Mouse (Mus musculus): ENCODE measurements around the gene Klf16.

Klf16 gene

DNA sequence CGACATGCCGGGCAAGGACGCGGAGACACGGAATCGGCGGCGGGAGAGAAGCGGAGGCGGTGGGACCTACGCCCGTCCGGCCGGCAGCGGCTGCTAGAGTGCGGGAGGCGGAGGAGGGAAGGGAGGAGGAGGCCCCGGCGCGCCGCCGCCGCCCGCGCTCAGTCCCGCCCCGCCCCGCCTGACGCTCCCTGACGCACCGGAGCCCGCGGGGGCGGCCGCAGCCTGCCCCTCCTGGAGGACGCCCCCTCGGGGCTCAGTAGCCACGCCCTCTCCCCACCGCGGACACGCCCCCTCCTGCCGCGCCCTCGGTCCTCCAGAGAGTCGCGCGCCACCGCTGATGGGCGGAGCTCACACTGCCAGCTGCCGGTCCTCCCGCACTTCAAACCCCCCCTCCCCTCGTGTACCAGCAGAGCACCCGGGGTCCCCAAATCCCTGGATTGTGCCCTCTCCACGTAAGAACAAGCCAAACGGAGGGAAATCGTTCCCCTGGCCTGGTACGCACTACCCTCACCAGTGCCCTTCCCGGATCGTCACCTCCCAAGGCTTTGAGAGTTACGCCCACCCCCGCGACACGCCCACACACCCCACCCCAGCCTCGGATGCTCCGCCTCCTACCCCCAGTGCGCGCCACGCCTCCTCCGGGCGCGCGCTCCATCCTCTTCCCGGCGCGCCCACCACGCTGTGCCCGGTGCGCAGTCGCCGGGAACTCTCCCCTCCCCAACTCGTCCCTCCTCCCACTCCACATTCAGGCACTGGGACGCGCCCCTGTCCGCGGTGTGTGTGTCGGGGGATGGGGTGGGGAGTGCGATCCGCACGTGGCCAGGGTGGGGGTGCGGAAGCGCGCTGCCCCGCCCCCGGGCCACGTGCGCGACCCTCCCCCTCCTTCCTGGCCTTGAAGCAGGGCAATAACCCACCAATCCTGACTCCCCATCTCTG is at the start of gene Klf16:
Klf16 (minus strand) TSS at position 127 of the 936 bp plus-strand sequence.
- peak; percentile 99 for DNase-seq (ENCODE audit: low spot score in 2 of 2)

- no peak for DNase-seq (ENCODE audit: low spot score in 2 of 2)
Measured at GRCm38 (mm10) chr10:80625764-80626163, 48.6 kb upstream of the Klf16 start.

DNA sequence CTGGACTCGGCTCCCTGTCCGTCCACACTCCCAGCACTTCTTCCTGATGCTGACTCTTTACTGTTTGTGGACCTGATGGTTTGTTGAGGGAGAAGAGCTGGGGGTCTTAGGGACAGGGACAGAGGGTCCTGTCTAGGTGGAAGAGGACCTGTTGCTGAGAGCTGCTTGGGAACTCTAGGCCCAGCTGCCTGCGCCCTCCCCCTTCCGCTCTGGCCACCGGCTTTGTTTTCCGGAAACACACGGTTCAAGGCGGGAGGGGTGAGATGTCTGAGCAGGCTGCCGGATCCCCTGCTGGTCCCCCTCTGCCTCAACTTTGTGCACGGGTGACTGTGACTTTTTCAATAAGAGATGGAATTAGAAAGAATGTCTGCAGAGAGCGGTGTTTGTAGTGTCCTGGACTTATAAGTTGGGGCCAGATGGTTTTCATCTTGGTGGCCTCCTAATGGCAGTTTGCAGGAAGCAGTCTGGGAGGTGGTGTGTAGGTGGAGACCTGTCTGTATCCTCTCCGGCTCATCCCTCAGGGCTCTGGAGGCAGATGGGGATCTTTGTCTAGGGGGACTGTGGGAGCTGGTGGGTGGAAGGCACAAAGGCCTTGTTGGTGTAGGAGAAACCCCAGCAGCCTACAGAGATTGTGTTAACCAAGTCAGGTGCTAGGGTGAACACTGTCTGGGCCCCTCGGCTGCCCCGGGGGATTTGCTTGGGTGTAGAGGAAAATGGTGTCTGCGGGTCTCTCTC is 46.5 kb upstream of the Klf16 start:
- DNase-seq (ENCODE audit: low spot score in 2 of 2) = peak; percentile 85 to 86

GRCm38 (mm10) chr10:80622661-80623456 is 45.7 kb upstream of the Klf16 start, which contains the start of gene Csnk1g2:
Gene Csnk1g2 (plus strand): TSS chr10:80622838.
- peak; percentile 62 to 77 for DNase-seq (ENCODE audit: low spot score in 2 of 2)

GRCm38 (mm10) chr10:80621940-80622660 is 45.0 kb upstream of the Klf16 start:
- DNase-seq (ENCODE audit: low spot score in 2 of 2) = peak; percentile 99 to 100

GRCm38 (mm10) chr10:80621690-80621939 is 44.5 kb upstream of the Klf16 start:
- no peak for DNase-seq (ENCODE audit: low spot score in 2 of 2)

DNA sequence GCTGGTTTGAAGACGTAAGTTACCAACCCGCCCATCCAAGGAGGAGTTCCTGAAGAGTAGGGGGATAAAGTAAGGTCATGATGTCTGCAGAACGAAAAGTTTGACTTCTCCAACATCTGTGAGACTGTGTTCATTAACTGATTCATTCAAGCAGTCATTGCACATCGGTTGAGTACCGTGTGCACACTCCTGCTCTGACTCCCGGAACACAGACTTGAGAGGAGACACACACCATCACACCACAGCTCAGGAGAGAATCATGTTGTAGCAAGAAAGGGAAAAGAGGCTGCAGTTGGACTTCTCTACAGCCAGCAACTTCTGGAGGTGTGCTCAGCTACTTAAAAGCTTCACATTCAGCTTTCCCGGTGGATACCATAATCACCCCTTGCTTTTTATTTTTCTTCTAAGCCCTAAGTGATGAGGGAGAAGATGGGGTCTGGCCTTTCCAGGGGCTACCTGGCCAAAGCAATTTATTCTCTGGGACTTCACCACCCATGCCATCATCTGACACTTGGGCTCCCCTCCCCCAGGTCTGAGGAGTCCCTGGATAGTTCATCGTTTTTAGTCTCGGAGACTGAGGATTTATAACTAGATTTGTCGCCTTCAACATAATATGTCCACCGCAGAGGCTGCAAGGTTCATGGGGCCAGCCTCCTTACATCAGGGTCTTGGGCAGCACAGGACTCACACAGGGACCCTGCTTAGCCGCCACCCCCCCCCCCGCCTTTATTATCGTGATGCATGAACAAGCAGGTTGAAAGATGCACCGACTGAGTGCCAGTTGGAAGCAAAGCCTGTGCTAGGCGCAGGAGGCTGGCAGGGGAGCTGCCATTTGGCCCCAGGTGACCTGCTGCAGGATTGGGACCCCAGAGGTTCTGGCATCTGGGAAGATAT is 43.9 kb upstream of the Klf16 start:
- DNase-seq (ENCODE audit: low spot score in 2 of 2) = peak; percentile 56 to 63

GRCm38 (mm10) chr10:80620365-80620764 is 43.2 kb upstream of the Klf16 start:
- no peak for DNase-seq (ENCODE audit: low spot score in 2 of 2)

DNA sequence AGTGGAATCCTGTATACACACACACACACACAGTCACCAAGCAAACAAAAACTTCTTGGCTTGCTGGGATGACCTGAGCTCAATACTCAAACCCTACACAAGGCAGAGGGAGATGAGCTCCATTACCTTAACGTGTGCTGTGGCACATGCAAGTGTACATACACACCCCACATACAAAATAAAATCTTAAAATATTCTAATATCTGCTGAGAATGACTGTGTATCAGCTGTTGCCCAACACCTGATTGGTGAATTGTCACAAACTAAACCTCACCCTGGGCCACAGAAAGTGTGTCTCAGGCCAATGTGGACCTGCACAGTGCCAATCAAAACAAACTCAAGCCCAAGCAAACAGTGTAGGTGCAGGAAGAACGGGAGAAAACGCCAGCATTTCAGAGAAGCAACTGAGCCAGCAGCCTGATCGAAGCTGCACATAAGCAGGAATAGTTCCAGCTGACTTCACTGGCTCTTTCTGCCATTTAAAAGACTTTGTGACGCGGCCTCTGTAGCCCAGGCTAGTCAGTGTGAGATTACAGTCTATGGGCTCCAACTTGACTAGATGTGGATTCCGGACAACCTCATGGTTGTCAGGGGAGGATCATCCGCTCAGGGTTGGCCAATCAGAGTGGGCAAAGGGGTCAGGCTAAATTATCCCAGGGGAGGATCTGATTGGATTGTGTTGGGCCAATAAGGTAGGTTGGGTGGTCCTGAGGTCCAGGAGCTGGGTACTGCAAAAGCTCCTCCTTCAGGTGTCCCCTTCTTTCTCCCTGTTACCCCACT is 42.5 kb upstream of the Klf16 start:
- DNase-seq (ENCODE audit: low spot score in 2 of 2) = no peak

DNA sequence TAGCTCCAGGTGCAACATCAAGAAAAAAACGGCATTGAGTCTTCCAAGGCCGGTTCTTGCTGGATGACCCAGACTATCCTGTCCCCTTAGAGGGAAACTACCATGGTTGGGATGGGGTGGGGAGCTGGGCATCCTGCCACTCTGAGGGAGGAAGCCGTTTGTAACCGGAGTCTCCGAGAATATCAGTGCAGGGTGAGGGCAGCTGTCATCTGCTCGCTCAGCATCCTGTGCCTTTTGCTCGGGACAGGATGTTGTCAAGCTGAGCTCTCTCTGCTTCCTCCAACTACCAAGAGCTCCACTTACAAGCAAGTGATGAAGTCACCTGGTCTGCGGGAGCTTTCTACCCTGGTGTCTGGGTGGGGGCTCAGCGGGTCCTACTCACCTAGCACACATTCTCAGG is 41.1 kb upstream of the Klf16 start:
- peak; percentile 72 to 75 for DNase-seq (ENCODE audit: low spot score in 2 of 2)

DNA sequence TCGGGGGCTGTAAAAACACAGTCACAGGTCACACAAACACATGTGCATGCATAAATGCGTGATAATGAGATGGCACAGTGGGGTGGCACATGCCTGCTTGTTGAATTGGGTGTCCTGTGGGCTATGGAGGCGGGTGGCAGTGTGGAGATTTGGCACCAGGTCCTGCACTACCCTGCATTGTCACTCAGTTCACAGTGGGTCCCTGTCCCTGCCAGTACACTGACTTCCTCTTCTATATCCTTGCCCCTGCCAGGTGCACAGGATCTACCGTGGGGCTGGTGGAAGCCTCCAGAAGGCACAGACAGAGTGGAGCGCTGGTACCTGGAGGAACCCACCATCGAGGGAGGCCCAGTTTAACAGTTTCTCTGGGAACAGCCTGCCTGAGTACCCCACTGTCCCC is 37.2 kb upstream of the Klf16 start:
- DNase-seq (ENCODE audit: low spot score in 2 of 2) = no peak

DNA sequence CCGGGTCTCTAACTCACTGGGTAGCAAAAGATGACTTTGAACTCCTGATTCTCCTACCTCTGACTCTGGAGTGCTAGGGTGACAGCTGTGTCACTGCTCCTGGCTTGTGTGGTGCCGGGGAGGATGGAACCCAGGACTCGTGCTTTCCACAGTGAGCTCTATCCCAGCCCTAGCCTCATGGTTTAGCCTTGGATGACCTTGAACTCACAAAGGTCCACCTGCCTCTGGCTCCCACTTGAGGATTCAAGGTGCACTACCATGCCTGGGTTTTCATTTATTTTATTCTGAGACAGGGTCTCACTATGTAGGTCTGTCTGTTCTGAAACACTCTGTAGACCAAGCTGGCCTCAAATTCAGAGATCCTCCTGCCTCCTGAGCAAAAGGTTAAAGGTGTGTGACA is 36.7 kb upstream of the Klf16 start:
- DNase-seq (ENCODE audit: low spot score in 2 of 2) = no peak

- peak; percentile 58 to 61 for DNase-seq (ENCODE audit: low spot score in 2 of 2)
Measured at GRCm38 (mm10) chr10:80611905-80612304, 34.8 kb upstream of the Klf16 start.

GRCm38 (mm10) chr10:80611024-80611423 is 33.9 kb upstream of the Klf16 start:
- DNase-seq (ENCODE audit: low spot score in 2 of 2) = peak; percentile 61

GRCm38 (mm10) chr10:80610116-80610785 is 33.1 kb upstream of the Klf16 start:
- peak in 1 of 2 experiments; percentile 45 for DNase-seq (ENCODE audit: low spot score in 2 of 2)

DNA sequence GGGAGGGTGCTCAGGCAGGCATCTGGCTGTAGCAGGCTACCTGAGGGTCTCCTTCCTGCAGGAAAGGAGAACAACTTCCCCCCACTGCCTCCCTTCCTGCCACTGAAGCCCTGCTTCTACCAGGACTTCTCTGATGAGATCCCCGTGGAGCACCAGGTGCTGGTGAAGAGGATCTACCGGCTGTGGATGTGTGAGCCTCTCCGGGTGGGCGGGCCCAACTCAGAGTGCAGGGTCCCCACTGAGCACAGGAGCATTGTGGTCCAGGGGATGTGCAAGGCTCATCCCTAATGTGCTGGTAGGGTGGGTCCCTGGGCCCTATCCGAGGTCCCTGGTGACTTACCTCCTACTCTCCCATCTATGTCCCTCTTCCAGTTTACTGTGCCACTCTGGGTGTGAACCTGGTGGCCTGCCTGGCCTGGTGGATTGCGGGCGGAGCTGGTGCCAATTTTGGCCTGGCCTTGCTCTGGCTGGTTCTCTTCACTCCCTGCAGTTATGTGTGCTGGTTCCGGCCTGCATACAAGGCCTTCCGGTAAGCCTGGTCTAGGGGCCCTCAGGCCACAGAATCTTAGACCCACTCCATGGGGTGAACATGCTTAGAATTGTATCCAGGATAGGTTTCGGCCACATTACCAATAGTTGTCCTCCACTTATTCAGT is 32.3 kb upstream of the Klf16 start:
- DNase-seq (ENCODE audit: low spot score in 2 of 2) = no peak

- DNase-seq (ENCODE audit: low spot score in 2 of 2) = no peak
Measured at GRCm38 (mm10) chr10:80608435-80608834, 31.3 kb upstream of the Klf16 start.

GRCm38 (mm10) chr10:80606737-80607350 is 29.7 kb upstream of the Klf16 start:
- no peak for DNase-seq (ENCODE audit: low spot score in 2 of 2)
